Mouse (Mus musculus): ENCODE results near the gene Prickle1.

The Prickle1 gene

GRCm38 (mm10) chr15:93499866-93500265 is 95.8 kb downstream of the Prickle1 start:
- DNase-seq = no peak

- DNase-seq = no peak
These were observed 101.0 kb downstream of the Prickle1 start for GRCm38 (mm10) chr15:93494700-93495099.

GRCm38 (mm10) chr15:93489597-93489996 is 106.1 kb downstream of the Prickle1 start:
- no peak for DNase-seq

- DNase-seq = no peak
These were observed 109.6 kb downstream of the Prickle1 start for GRCm38 (mm10) chr15:93486066-93486465.

GRCm38 (mm10) chr15:93485252-93485651 is 110.4 kb downstream of the Prickle1 start:
- DNase-seq = no peak

GRCm38 (mm10) chr15:93484261-93484710 is 111.4 kb downstream of the Prickle1 start:
- DNase-seq = no peak

GRCm38 (mm10) chr15:93481112-93481511 is 114.6 kb downstream of the Prickle1 start:
- no peak for DNase-seq

- no peak for DNase-seq
These were observed 116.2 kb downstream of the Prickle1 start for GRCm38 (mm10) chr15:93479445-93479844.

DNA sequence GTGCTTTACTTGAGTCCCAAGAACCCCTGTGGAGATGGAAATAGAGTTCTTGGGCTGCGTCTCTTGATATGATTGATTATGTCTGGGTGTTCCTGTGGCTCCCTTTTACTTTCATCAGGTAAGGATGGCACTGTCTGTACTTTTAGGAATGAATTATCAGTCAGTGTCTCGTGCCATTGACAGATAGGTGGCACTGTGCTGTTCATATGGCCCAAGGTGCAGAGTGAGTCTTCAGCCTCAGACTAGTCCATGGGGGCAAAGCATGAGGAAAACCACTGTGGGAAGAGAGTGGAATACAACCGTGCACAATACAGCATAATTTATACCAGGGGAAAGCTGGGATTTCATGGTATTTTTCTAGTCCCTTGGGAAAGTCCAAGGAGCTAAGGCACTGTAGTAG is 117.0 kb downstream of the Prickle1 start:
- DNase-seq = no peak

DNA sequence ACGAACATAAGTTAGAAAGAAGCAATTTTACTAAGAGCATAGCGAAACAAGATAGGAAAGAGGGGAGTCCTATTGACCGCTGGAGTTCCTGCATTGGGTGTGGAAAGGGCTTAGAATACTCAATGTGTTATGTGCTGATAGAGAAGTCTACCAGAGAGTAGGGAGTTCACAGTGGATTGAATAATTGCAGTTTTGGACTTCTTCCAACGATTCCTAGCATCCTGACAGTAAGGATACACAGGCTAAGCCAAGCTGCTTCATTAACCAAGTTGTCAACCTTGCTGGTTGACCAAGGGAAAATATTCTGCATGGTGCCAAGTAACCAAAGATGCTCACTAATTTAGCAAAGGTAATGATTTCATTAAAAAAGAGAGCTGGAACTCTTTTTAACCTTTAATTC is 118.0 kb downstream of the Prickle1 start:
- no peak for DNase-seq

GRCm38 (mm10) chr15:93475688-93476087 is 120.0 kb downstream of the Prickle1 start:
- no peak for DNase-seq

DNA sequence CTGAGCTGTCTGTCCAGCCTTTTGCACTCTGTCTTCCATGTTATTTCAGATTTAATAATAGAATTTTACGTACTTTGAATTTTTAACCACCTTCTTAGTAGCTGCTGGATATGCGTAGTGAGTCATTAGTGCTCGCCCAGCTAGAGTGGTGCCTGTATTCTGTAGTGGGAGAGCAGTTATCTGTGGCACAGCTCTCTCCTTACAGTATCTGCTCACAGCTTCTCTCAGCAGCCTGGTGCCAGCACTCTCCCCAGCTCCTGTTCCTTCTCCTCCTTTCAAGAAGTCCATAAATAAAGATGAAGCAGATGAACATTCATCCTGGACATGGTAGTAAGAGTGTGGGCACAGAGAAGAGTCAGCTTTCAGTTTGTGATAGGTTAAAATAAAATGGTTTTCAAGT is 121.4 kb downstream of the Prickle1 start:
- no peak for DNase-seq

DNA sequence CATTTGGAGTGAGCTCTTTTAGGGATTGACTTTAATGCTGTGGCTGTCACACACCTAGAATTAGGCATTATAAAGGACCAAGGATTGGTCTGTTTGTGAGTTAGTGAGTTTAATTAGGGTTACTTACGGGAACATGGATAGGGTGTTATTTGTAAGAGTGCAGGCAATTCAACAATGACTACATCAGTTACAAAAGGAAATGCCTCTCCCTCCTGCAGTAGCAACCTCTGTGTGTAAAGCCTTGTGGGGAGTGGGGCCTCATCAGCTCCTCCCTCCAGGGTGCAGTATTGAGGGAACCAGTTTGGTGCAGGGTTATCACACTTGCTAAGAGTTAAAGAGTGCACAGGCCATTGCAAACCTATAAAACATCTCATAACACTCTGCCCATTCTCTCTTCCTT is 123.6 kb downstream of the Prickle1 start:
- DNase-seq = no peak

- DNase-seq = no peak
These were observed 124.0 kb downstream of the Prickle1 start for GRCm38 (mm10) chr15:93471651-93472050.

DNA sequence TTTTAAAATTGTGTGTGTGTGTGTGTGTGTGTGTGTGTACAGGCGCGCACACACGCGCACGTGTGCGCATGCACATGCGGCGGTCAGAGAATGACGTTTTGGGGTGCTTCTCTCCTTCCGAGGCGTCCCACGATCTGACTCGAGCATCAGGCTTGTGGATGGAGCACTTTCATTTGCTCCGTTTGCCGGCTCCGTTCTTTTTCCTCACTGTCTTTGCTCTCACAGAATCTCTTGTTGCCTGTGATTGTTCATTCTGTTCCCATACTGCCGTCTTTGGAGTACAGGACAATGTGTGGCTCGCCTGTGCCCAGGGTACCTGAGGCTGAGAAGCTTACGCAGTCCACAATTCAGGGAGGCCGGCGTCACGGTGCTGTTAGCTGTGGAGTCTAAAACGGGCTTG is 134.6 kb downstream of the Prickle1 start:
- no peak for DNase-seq

DNA sequence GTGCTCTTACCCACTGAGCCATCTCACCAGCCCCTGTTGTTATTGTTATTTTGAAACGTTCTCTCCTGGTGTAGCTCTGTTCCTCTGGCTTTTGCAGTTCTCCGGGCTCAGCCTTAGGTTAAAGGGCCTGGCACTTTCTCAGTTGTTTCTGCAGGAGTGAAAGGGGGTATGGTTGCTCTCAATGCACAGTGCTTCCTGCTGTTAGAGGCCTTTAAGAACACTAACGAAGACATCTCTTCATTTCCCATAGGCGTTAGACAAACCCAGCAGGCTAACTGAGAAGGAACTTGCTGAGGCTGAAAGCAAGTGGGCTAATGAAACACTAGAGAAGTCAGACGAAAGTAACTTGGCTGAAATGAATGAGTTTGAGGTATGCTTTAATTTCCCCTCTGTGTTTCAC is 136.3 kb downstream of the Prickle1 start:
- no peak for DNase-seq

- DNase-seq = no peak
These were observed 139.7 kb downstream of the Prickle1 start for GRCm38 (mm10) chr15:93456005-93456404.

- no peak for DNase-seq
These were observed 142.4 kb downstream of the Prickle1 start for GRCm38 (mm10) chr15:93453296-93453695.
